Mouse (Mus musculus): ENCODE data around the gene Mc1r.
"Not testable (repeated sequence)": the region's sequence is repeated elsewhere in the genome, so short reads cannot be mapped to it uniquely, and the experiment has no call there.

Gene Mc1r

DNA sequence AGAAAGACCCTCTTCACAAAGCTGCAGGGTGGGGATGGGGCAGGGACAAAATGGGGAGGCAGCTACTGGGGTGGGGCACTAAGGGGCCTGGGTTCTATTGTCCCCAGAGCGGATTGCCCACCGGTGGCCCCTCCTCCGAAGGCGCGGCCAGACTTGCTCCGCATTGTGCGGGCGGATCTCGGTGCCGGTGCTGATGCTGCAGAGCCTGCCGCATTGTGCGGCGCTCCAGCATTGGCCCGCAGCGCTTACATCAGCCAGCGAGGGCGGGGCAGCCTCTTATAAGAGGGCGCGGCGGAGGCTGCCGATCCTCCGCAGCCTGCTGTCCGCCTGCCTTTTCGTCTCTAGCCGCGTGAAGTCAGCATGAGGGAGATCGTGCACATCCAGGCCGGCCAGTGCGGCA lies 4.3 kb downstream of the Mc1r start, which contains the start of gene Tubb3:
Gene Tubb3 (plus strand): TSS at position 179 of the 400 bp plus-strand sequence.
- DNase-seq (ENCODE audit: extremely low spot score, low read depth, low spot score) = no peak

DNA sequence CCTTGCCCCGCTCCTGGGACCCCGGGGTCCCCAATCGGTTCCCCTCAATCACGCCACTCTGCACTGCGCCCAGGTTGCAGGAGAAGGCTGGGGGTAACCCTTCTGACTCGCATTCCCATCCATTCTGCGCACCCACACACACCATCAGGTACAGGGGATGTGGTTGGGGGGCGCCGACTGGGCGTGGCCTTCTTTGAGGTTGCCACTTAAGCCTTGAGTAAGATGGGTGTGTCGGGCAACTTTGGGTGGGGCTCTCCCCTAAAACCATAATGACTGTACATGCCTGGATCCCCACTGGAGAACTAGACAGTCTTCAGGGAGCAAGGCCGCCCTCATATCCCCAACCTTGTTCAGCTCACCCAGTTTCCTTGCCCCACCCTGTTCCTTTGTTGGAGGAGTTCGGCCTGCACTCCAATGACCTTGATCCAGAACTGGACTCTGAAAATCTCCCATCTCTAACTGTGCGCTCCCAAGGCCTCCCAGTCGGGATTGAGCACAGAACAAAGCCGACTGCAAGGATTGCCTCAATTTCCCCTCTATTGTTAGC lies 4.9 kb downstream of the Mc1r start:
- no peak for DNase-seq (ENCODE audit: extremely low spot score, low read depth, low spot score)

DNA sequence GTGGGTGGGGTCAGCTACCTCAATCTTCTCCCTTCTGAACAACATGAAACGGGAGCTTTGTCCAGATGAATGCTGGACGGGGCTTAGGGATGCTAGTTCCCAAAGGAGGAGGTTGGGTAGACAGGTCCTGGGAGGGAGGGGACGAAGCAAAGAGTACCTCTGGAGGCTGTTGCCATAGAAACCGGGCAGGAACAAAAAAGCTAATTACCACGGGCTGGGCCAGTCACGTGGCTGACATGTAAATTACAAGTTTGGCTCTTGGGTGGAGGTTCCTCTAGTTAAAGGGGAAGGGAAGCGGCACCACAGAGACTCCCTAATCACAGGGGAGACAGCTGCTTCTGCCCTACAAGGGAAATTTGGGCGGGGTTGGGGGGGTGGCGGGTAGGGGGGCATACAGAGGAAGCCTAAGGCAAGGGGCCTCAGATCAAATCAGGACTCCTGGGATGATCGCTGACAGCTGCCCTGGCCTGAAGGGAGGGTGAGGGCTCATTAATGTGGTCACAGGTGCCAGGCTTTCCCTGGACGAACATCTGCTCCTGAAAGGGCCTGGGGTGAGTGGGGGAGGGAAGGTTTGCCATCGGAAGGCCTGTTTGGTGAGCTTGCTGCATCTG lies 5.8 kb downstream of the Mc1r start:
- DNase-seq (ENCODE audit: extremely low spot score, low read depth, low spot score) = no peak

DNA sequence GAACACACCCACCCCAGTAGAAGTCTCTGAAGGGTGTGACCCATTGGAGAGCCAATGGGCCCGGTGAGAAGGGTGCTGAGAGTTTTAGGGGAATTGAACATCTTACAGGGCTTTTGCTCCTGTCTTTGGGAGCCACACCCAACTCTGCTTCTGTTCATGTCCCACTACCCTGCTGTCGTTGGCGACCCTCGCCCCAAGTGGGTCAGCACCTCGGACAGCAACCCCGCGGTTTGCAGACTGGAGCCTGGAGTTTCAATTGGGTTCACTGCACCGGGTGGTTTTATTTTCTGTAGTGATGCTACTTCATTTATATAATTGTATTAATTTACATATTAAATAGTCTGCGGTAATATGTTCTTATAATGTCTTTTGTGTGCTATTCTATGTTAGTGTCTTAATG lies 7.3 kb downstream of the Mc1r start:
- DNase-seq (ENCODE audit: extremely low spot score, low read depth, low spot score) = no peak

DNA sequence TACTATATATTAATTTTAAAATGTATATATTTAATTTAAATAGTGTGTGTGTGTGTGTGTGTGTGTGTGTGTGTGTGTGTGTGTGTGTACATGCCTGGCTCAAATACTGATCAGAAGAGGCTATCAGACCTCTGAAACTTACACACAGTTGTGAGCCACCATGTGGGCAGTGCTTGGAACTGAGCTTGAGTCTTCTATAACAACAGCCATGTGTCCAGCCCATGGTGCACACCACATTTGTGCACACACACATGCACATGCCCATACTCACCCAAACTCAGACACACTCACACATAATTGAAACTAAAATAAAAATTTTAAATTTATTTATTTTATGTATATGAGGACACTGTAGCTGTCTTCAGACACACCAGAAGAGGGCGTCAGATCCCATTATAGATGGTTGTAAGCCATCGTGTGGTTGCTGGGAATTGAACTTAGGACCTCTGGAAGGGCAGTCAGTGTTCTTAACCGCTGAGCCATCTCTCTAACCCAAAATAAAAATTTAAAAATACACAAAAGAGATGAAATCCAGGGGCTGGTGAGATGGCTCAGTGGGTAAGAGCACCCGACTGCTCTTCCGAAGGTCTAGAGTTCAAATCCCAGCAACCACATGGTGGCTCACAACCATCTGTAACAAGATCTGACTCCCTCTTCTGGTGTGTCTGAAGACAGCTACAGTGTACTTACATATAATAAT lies 8.2 kb downstream of the Mc1r start:
- not testable (repeated sequence) for DNase-seq (ENCODE audit: extremely low spot score, low read depth, low spot score)

DNA sequence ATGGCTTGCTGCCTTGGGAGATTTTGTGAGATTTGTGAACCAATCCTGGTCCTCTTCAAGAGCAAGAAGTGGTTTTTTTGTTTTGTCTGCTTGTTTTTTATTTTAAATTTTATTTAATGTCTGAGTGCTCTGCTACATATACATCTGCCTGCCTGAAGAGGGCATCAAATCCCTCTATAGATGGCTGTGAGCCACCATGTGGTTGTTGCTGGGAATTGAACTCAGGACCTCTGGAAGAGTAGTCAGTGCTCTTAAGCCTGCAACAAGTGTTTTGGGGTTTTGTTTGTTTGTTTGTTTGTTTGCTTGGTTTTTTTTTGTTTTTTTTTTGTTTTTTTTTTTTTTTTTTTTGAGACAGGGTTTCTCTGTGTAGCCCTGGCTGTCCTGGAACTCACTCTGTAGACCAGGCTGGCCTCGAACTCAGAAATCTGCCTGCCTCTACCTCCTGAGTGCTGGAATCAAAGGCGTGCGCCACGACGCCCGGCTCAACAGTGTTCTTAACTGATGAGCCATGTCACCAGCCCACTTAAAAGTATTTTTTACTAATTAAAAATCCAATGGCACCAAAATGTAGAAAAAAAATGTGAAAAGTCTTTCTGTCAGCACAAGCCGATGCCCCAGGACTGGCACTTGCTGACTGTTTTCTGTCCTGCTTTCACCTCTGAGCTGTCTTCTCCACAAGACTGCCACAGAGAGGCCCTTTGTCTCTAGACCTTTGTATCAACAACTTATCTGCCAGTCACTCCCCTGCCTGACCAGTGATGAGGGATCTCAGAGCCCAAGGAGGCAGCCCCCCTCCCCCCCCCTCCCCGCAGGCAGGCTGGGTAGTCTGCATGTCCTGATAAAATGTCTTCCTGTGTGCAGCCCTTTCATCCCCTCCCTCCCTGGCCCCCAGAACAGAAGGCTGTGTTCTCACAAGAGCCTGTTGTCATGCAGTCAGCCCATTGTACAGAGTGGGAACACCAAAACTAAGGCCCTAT lies 9.3 kb downstream of the Mc1r start:
- DNase-seq (ENCODE audit: extremely low spot score, low read depth, low spot score) = no peak

DNA sequence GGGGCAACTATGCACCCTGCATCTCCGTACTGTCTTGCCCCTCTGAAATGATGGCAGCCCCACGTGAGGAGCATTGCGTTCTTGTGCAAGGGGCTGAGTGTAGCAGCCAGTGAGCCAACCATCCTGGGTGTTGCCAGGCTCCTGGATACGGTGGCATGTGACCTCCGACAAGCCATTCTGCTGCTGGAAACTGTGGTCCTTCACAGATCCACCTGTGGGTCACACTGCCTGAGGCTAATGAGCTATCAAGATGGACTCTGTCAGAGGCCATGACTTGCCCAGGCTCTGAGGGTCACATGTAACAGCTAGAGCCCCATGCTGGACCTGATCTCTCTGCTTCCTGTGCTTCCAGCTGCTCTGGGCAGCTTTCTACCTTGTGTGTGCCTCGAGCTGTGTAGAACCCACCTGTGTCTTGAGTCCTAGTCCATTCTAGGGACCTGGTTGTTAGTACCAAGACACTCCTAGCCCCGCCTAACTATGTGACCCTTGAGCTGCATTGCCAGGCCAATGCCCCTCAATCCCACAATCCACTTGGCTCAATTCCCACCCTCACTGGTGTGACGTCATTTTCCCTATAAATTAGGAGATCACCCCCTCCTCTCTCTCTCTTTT lies 10.1 kb downstream of the Mc1r start:
- no peak for DNase-seq (ENCODE audit: extremely low spot score, low read depth, low spot score)

DNA sequence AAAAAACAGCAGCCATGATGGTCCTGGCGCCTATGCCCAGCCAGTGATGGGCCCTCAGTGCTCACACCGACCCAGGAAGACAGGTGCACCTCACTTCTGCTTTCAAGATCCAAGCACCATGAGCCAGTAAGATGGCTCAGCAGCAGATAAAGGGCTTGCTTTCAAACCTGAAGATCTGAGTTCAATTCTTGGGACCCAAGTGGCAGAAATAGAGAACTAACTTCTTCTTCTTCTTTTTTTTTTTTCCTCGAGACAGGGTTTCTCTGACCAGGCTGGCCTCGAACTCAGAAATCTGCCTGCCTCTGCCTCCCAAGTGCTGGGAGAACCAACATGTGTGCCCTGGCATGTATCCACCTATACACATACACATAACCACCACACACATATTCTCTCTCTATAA lies 12.8 kb downstream of the Mc1r start:
- no peak for DNase-seq (ENCODE audit: extremely low spot score, low read depth, low spot score)

DNA sequence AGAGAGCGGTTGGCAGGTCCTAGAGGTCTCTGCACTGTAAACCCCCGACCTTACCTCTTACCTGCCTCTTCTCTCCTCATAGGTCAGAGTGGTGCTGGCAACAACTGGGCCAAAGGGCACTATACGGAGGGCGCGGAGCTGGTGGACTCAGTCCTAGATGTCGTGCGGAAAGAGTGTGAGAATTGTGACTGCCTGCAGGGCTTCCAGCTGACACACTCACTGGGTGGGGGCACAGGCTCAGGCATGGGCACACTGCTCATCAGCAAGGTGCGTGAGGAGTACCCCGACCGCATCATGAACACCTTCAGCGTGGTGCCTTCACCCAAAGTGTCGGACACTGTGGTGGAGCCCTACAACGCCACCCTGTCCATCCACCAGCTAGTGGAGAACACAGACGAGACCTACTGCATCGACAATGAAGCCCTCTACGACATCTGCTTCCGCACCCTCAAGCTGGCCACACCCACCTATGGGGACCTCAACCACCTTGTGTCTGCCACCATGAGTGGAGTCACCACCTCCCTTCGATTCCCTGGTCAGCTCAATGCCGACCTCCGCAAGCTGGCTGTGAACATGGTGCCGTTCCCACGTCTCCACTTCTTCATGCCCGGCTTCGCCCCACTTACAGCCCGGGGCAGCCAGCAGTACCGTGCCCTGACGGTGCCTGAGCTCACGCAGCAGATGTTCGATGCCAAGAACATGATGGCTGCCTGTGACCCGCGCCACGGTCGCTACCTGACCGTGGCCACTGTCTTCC lies 13.8 kb downstream of the Mc1r start:
- DNase-seq (ENCODE audit: extremely low spot score, low read depth, low spot score) = no peak

DNA sequence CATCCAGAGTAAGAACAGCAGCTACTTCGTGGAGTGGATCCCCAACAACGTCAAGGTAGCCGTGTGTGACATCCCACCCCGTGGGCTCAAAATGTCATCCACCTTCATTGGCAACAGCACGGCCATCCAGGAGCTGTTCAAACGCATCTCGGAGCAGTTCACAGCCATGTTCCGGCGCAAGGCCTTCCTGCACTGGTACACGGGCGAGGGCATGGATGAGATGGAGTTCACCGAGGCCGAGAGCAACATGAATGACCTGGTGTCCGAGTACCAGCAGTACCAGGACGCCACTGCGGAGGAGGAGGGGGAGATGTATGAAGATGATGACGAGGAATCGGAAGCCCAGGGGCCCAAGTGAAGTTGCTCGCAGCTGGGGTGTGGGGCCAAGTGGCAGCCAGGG lies 14.4 kb downstream of the Mc1r start:
- DNase-seq (ENCODE audit: extremely low spot score, low read depth, low spot score) = no peak

DNA sequence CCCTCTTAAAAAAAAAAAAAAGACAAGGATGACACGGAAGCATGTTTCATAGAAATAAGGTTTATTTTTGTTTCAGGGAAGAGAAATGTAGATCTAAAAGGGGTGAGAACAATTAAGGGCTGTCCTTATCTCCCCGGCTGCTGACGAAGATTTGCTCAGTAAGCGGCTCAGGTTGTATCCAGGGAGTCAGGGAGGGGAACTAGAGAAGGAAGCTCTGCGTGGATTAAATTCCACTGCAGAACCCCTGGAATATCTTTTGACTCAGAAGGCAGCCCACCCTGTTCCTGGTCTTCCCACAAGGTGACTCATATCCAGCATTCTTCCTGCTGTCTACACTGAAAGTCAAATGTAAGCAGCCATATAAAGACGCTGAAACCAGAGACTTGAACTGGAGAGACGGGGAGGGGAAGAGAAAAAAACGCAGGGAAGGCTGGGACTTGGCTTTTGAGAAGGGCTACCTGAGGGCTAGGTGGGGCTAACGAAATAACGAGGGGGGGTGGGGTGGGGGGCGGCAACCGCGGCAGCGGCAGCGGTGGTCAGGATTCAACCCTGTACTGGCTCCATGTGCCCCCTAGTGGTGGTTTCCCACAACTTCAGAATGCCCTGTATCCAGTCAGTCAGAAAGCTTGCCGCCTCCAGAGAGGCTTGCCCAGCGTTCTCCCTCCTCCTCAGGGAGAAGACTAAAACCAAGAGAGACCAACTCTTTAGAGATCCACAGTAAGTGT lies 15.3 kb downstream of the Mc1r start:
- no peak for DNase-seq (ENCODE audit: extremely low spot score, low read depth, low spot score)

DNA sequence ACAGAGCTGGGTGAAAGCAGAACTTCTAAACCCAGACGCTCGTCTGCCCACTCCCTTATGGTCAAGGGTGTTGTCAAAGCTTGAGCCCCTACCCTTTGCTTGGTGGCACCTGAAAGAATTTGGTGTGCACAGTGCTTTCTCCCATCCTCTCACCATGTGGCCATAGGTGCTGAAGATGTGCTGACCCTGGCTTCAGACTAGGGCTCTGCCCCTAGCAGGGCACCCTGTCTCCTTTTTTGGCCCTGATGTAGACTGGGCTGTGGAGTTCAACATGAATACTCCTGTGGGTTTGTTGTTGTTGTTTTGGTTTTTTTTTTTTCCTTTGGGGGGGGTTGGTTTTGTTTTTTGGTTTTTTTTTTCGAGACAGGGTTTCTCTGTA lies 15.9 kb downstream of the Mc1r start:
- no peak for DNase-seq (ENCODE audit: extremely low spot score, low read depth, low spot score)

DNA sequence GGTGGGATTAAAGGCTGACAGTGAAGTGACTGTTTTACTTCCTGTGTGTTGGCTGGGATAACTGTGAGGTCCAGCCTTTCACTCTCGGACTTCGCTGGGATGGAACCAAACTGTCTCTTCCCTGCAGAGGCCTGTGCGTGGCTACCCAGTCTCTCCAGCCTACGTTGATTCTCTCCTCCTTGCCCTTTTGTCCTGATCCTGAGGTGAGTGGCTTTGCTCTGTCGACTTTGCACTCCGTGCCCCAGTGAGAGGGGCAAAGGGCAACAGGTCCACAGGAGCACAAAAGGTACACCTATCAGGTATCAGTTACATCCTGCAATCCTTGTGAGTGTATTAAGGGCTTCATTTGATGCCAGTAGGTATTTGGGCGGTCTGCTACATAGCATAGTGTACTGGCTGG lies 16.5 kb downstream of the Mc1r start, which contains the start of gene Def8:
Gene Def8 (plus strand): TSS at position 87 of the 400 bp plus-strand sequence.
- no peak for DNase-seq (ENCODE audit: extremely low spot score, low read depth, low spot score)

DNA sequence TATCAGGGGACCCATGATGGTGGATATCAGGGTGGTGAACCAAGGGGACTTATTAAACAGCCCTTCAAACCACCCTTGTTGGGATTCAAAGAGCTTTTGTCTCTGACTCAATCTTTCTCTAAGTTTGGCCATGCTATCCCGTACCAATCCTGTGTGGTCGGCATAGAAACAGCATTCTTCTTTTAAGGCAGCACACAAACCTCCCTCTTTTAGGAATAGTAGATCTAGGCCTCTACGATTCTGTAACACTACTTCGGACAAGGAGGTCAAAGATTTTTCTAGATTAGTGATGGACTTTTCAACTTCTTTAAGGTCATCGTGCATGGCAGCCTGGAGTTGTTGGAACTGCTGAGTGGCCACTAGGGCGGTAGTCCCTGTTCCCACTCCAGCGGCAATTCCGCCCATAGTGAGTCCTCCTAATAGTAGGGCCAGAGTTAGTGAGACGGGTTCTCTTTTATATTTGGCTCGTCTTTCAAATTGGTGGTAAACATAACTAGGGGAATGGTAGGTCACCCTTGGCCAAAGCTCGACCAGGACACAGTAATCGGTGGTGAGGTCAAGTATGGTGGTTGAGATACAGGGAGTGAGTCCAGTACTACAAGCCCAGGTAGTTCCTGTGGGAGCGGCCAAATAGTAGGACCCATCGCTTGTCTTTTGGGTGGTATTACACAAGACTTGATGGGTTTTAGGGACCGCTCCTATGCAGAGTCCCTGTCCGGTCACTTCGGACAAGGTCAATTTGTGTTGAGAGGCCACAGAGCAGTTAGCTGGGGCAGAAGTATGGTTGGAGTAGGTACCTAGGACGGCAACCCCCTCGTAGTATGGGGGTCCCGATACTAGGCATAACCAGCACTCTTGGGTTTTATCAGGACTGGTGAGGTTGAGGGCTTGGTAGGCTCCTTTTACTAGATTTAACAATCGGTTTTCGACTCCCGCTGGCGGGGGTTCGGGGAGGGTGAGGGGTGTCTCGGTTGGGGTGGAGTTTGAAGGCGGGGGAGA lies 19.9 kb downstream of the Mc1r start:
- DNase-seq (ENCODE audit: extremely low spot score, low read depth, low spot score) = no peak

DNA sequence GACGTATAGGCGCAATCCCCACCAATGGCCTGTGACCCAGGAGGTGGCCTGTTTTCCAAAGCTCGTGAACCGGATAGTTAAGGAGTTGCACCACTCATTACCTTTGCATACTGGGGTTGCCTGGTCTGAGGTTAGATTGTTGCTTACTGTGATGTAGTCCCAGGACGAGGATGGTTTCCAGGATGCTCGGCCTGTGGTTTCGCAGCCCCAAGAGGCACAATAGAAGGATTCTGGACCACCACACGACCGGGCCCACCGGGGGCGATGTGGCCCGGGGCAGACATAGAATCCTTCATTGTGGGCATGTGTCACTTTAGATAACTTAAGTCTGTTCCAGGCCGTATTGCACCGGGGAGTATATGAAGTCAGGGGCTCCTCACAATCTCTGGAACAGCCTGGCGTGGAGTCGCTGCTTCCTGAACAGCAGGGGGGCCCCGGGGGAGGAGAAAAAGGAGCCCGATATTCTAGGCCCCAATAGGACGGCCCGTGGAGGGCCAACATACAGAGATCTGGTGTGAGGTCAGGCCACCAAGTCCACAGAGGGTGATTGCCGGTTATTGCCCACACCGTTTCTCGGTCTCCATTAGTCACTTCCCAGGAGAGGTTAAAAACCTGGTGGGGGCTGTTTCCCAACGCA lies 20.9 kb downstream of the Mc1r start:
- DNase-seq (ENCODE audit: extremely low spot score, low read depth, low spot score) = no peak

DNA sequence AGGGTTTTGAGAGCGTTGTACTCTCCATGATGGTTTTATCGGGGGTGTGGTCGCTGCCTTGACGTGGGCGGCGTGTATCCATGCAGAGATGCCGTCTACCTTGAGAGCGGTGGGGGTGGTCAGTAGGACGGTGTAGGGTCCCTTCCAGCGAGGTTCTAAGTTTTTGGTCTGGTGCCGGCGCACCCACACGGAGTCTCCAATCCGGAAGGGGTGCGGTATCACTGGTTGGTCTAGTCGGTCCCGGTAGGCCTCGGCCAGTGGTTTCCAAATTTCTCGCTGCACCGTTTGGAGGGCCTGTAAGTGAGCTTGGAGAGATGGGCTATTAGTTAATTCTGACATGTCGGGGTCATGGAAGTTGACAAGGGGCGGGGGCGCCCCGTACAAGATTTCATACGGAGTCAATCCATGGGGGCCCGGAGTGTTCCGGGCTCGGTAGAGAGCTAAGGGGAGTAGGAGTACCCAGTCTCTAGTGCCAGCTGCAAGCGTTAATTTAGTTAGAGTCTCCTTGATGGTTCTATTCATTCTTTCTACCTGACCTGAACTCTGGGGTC lies 21.5 kb downstream of the Mc1r start:
- no peak for DNase-seq (ENCODE audit: extremely low spot score, low read depth, low spot score)

DNA sequence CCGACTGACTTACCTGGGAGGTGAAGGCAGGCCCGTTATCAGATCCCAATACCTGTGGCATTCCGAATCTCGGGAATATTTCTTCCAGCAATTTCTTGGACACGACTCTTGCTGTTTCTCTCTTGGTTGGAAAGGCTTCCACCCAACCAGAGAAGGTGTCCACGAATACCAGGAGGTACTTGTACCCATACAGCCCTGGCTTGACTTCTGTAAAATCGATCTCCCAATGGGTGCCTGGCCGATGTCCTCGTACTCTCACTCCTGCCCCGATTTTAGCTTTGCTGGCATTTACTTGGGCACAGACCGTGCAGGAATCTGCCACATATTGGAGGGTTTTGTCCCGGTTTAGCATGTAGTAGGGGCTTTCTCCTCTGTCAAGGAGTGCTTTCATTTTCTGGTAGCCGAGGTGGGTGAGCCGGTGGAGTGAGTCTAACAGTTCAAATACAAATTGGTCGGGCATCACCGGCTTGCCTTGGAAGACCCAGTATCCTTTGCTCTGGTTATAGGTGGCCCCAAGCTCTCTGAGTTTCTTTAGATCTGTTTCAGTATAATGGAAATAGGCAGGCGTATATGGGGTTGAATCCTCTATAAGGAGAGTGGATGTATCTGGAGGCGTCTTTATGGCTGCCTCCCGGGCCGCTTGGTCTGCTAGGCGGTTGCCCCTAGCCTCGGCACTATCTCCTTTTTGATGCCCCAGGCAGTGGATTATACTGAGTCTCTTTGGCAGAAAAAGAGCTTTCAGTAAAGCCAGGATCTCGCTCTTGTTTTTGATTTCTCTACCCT lies 22.2 kb downstream of the Mc1r start:
- no peak for DNase-seq (ENCODE audit: extremely low spot score, low read depth, low spot score)

Measured in hindlimb bud, embryonic 11.5 days (tissue).